Mouse (Mus musculus) embryonic fibroblast, embryonic 13.5 days (primary cell): ENCODE measurements around the gene Herpud2. TPM values are rescaled to one million over a fixed set of nuclear protein-coding genes. Genes with fewer than 3 reads are reported as not detected.

Source experiments
- H3K27ac ChIP-seq: 2 replicates; pipeline ENCODE4 v1.5.1; 2012; ENCODE audit warnings: low read length, control low read depth, inconsistent platforms; ENCODE audit not compliant: insufficient read depth
- H3K4me1 ChIP-seq: 2 replicates; pipeline ENCODE4 v1.6.1; 2011; ENCODE audit warnings: low read length; ENCODE audit not compliant: control insufficient read depth, insufficient read depth
- H3K4me3 ChIP-seq: 2 replicates; pipeline ENCODE4 v1.5.1; 2011; ENCODE audit warnings: mild to moderate bottlenecking, control low read depth, low read length; ENCODE audit not compliant: insufficient read depth
- CTCF ChIP-seq: IDR thresholded peaks from 2 replicates; pipeline ENCODE4 v1.5.1; 2011; ENCODE audit warnings: mild to moderate bottlenecking, control low read depth, low read length, moderate library complexity, borderline replicate concordance; ENCODE audit not compliant: insufficient read depth
- POLR2A ChIP-seq: IDR thresholded peaks from 2 replicates; pipeline ENCODE4 v1.6.1; 2011; ENCODE audit warnings: low read depth, mild to moderate bottlenecking, control low read depth, low read length, moderate library complexity
- polyA plus RNA-seq: library from polyadenylated mRNA; stranded (reverse); fragments of >200 nt; gene quantifications from 2 replicates; pipeline ENCODE4 v1.2.4, GENCODE M21; 2011; ENCODE audit warnings: low read depth; ENCODE audit not compliant: missing spikeins, insufficient read length

Herpud2 gene
- 52.9 and 62.1 TPM in 2 replicates for polyA plus RNA-seq

GRCm38 (mm10) chr9:25151611-25152241, at the start of gene Herpud2:
Gene Herpud2 (minus strand): TSS chr9:25151820.
- peak within 1 kb of the TSS; percentile 91 for H3K4me3 ChIP-seq
- H3K27ac ChIP-seq, result peak within 1 kb of the TSS; percentile 97
- no peaks in the 10 kb centered on the region; the same call in 1 of the 2 replicates for H3K4me1 ChIP-seq
- no peak for TF ChIP-seq CTCF
- peak; percentile 67 for TF ChIP-seq POLR2A

GRCm38 (mm10) chr9:25200987-25201386, 49.4 kb upstream of the Herpud2 start:
- TF ChIP-seq POLR2A (no peak), CTCF (no peak)
- Histone ChIP-seq H3K4me1 (no peaks in the 10 kb centered on the region), H3K27ac (no peak overlapping the region), H3K4me3 (no peak overlapping the region)

GRCm38 (mm10) chr9:25200148-25200547, 48.5 kb upstream of the Herpud2 start:
- TF ChIP-seq CTCF (no peak), POLR2A (no peak)
- Histone ChIP-seq H3K27ac (no peak overlapping the region), H3K4me3 (no peak overlapping the region), H3K4me1 (no peaks in the 10 kb centered on the region)

GRCm38 (mm10) chr9:25196746-25197145, 45.1 kb upstream of the Herpud2 start:
- no peak overlapping the region for H3K4me3 ChIP-seq
- TF ChIP-seq POLR2A (no peak), CTCF (no peak)
- H3K27ac ChIP-seq, result no peak overlapping the region
- no peaks in the 10 kb centered on the region for H3K4me1 ChIP-seq

- Histone ChIP-seq H3K27ac (no peak overlapping the region), H3K4me1 (no peaks in the 10 kb centered on the region), H3K4me3 (no peak overlapping the region)
- TF ChIP-seq CTCF (no peak), POLR2A (no peak)
Observed at GRCm38 (mm10) chr9:25191612-25192011, 40.0 kb upstream of the Herpud2 start.

GRCm38 (mm10) chr9:25186501-25186900, 34.9 kb upstream of the Herpud2 start:
- no peak for TF ChIP-seq POLR2A
- no peak for TF ChIP-seq CTCF
- Histone ChIP-seq H3K4me1 (no peaks in the 10 kb centered on the region), H3K27ac (no peak overlapping the region), H3K4me3 (no peak overlapping the region)

GRCm38 (mm10) chr9:25185854-25186253, 34.2 kb upstream of the Herpud2 start:
- no peak for TF ChIP-seq POLR2A
- no peak for TF ChIP-seq CTCF
- Histone ChIP-seq H3K4me3 (no peak overlapping the region), H3K4me1 (no peaks in the 10 kb centered on the region), H3K27ac (no peak overlapping the region)

- H3K27ac ChIP-seq, result no peak overlapping the region
- TF ChIP-seq POLR2A, result no peak
- no peak for TF ChIP-seq CTCF
Observed at GRCm38 (mm10) chr9:25184606-25185005, 33.0 kb upstream of the Herpud2 start.

GRCm38 (mm10) chr9:25178066-25178465, 26.4 kb upstream of the Herpud2 start:
- Histone ChIP-seq H3K4me3 (no peak overlapping the region), H3K4me1 (peaks cover 3% of the 10 kb centered on the region; the same call in 1 of the 2 replicates), H3K27ac (no peak overlapping the region)
- TF ChIP-seq CTCF (no peak), POLR2A (no peak)

More at GRCm38 (mm10) chr9:25184606-25185005, 33.0 kb upstream of the Herpud2 start:
- no peak overlapping the region for H3K4me3 ChIP-seq
- H3K4me1 ChIP-seq, result no peaks in the 10 kb centered on the region

- TF ChIP-seq CTCF (no peak), POLR2A (no peak)
- Histone ChIP-seq H3K27ac (peak overlapping the region; percentile 29; the same call in 1 of the 2 replicates), H3K4me3 (no peak overlapping the region), H3K4me1 (peaks cover 3% of the 10 kb centered on the region; the same call in 1 of the 2 replicates)
Observed at GRCm38 (mm10) chr9:25177201-25177600, 25.6 kb upstream of the Herpud2 start.
